Mouse (Mus musculus): ENCODE results near the gene Yipf4.

The Yipf4 gene

GRCm38 (mm10) chr17:74526117-74526516 is 36.8 kb downstream of the Yipf4 start:
- DNase-seq (ENCODE audit: low spot score): peak; percentile 54

- no peak for DNase-seq (ENCODE audit: low spot score)
Measured at GRCm38 (mm10) chr17:74526806-74527653, 37.7 kb downstream of the Yipf4 start.

- DNase-seq (ENCODE audit: low spot score): peak; percentile 100
Measured at GRCm38 (mm10) chr17:74527729-74528607, 38.7 kb downstream of the Yipf4 start, which contains the start of gene Birc6. TSS of gene Birc6 (plus strand) at chr17:74528295.

GRCm38 (mm10) chr17:74528648-74529532 is 39.6 kb downstream of the Yipf4 start:
- peak; percentile 50 for DNase-seq (ENCODE audit: low spot score)

GRCm38 (mm10) chr17:74529533-74529824 is 40.2 kb downstream of the Yipf4 start:
- DNase-seq (ENCODE audit: low spot score): peak; percentile 32

GRCm38 (mm10) chr17:74534971-74535370 is 45.7 kb downstream of the Yipf4 start:
- no peak for DNase-seq (ENCODE audit: low spot score)

GRCm38 (mm10) chr17:74537526-74537925 is 48.2 kb downstream of the Yipf4 start:
- no peak for DNase-seq (ENCODE audit: low spot score)

- no peak for DNase-seq (ENCODE audit: low spot score)
Measured at GRCm38 (mm10) chr17:74543615-74544014, 54.3 kb downstream of the Yipf4 start.

Measured in adipocyte (in vitro differentiated cells).